Mouse (Mus musculus) layer of hippocampus, adult 2 months (tissue): ENCODE data around the gene Prkn. TPM values are rescaled to one million over a fixed set of nuclear protein-coding genes. Genes with fewer than 3 reads are reported as not detected.
A peak's percentile ranks its signal among the peaks of the same experiment; 100 is the strongest.

ENCODE experiments used
- DNase-seq, 2 experiments: peaks; one replicate each; pipeline ENCODE4 v3.0.0; 2022; ENCODE audit warnings: low spot score in 2 of 2
- H3K27ac ChIP-seq: fragments of 200-600 bp; 2 replicates; pipeline ENCODE4 v1.8.1; 2022
- H3K4me3 ChIP-seq: fragments of 200-600 bp; 2 replicates; pipeline ENCODE4 v1.8.1; 2022; ENCODE audit warnings: mild to moderate bottlenecking
- CTCF ChIP-seq: fragments of 200-600 bp; conservative IDR thresholded peaks from 2 replicates; pipeline ENCODE4 v1.8.1; 2022; ENCODE audit warnings: antibody characterized with exemption, mild to moderate bottlenecking, moderate library complexity
- total RNA-seq, 2 experiments: library from RNA; stranded (reverse); gene quantifications; 2 replicates each; pipeline ENCODE4 v1.2.3; 2021

The Prkn gene
- total RNA-seq, 2 experiments from 2014 or later, result 18.0 to 22.4 TPM

GRCm38 (mm10) chr17:11346310-11346709 lies 506.1 kb downstream of the Prkn start:
- no peak for DNase-seq
- H3K4me3 ChIP-seq, result no peak overlapping the region
- H3K27ac ChIP-seq, result no peak overlapping the region
- no peak for TF ChIP-seq CTCF

- no peak for TF ChIP-seq CTCF
- no peak for DNase-seq
These were observed 512.8 kb downstream of the Prkn start for GRCm38 (mm10) chr17:11352778-11353552.

GRCm38 (mm10) chr17:11353553-11353945 lies 513.4 kb downstream of the Prkn start:
- H3K4me3 ChIP-seq, result no peak overlapping the region
- no peak for DNase-seq
- H3K27ac ChIP-seq, result peak overlapping the region; percentile 32; the same call in 1 of the 2 replicates
- TF ChIP-seq CTCF, result no peak

More at GRCm38 (mm10) chr17:11352778-11353552, 512.8 kb downstream of the Prkn start:
- Histone ChIP-seq H3K27ac (peak overlapping the region; percentile 32; the same call in 1 of the 2 replicates), H3K4me3 (no peak overlapping the region)

GRCm38 (mm10) chr17:11354348-11354747 lies 514.2 kb downstream of the Prkn start:
- no peak for TF ChIP-seq CTCF
- DNase-seq, result peak in 1 of 2 experiments; percentile 45
- Histone ChIP-seq H3K27ac (no peak overlapping the region; the same call in 1 of the 2 replicates), H3K4me3 (no peak overlapping the region)

GRCm38 (mm10) chr17:11375461-11375860 lies 535.3 kb downstream of the Prkn start:
- Histone ChIP-seq H3K4me3 (no peak overlapping the region), H3K27ac (no peak overlapping the region)
- TF ChIP-seq CTCF, result no peak
- DNase-seq, result no peak

- Histone ChIP-seq H3K27ac (0 out of 2 replicates have a peak overlapping the region, but pooled peaks have one; percentile 25), H3K4me3 (no peak overlapping the region)
- no peak for TF ChIP-seq CTCF
- no peak for DNase-seq
These were observed 543.3 kb downstream of the Prkn start for GRCm38 (mm10) chr17:11383364-11383962.

- DNase-seq, result peak; percentile 57 to 78
- H3K4me3 ChIP-seq, result no peak overlapping the region
- TF ChIP-seq CTCF, result no peak
- peak overlapping the region; percentile 62 for H3K27ac ChIP-seq
These were observed 545.1 kb downstream of the Prkn start for GRCm38 (mm10) chr17:11385246-11385645.

- no peak for DNase-seq
- no peak for TF ChIP-seq CTCF
- Histone ChIP-seq H3K27ac (no peak overlapping the region), H3K4me3 (no peak overlapping the region)
These were observed 552.6 kb downstream of the Prkn start for GRCm38 (mm10) chr17:11392622-11393294.

GRCm38 (mm10) chr17:11394607-11395006 lies 554.4 kb downstream of the Prkn start:
- DNase-seq, result no peak
- Histone ChIP-seq H3K4me3 (no peak overlapping the region), H3K27ac (no peak overlapping the region)
- no peak for TF ChIP-seq CTCF

- no peak overlapping the region for H3K27ac ChIP-seq
- no peak overlapping the region for H3K4me3 ChIP-seq
- TF ChIP-seq CTCF, result no peak
- no peak for DNase-seq
These were observed 557.5 kb downstream of the Prkn start for GRCm38 (mm10) chr17:11397678-11398077.

- DNase-seq, result no peak
These were observed 562.2 kb downstream of the Prkn start for GRCm38 (mm10) chr17:11402225-11402875.

GRCm38 (mm10) chr17:11411414-11411813 lies 571.2 kb downstream of the Prkn start:
- Histone ChIP-seq H3K4me3 (no peak overlapping the region), H3K27ac (no peak overlapping the region)
- no peak for TF ChIP-seq CTCF
- DNase-seq, result no peak

More at GRCm38 (mm10) chr17:11402225-11402875, 562.2 kb downstream of the Prkn start:
- TF ChIP-seq CTCF, result no peak
- H3K4me3 ChIP-seq, result no peak overlapping the region
- no peak overlapping the region for H3K27ac ChIP-seq

- no peak overlapping the region for H3K4me3 ChIP-seq
- no peak overlapping the region for H3K27ac ChIP-seq
- TF ChIP-seq CTCF, result no peak
- no peak for DNase-seq
These were observed 573.5 kb downstream of the Prkn start for GRCm38 (mm10) chr17:11413688-11414087.
